Mouse (Mus musculus): ENCODE measurements around the gene Xpnpep1. TPM values are rescaled to one million over a fixed set of nuclear protein-coding genes. Genes with fewer than 3 reads are reported as not detected.

Xpnpep1 gene
- total RNA-seq (2023) = 29.6 and 30.9 TPM in 2 replicates

GRCm38 (mm10) chr19:53040164-53041132 is at the start of gene Xpnpep1:
Gene Xpnpep1, minus strand, starts transcription at chr19:53040214.

Other genes with a start within 250 kb of the Xpnpep1 start
- gene Add3, start 100.2 kb upstream of the Xpnpep1 start, total RNA-seq (2023) = 180 and 188 TPM in 2 replicates

Measured in neutrophil, adult 65 days (primary cell).